Mouse (Mus musculus) kidney, embryonic 14.5 days (tissue): ENCODE results near the gene Lce6a. TPM values are rescaled to one million over a fixed set of nuclear protein-coding genes. Genes with fewer than 3 reads are reported as not detected.
A peak's percentile ranks its signal among the peaks of the same experiment; 100 is the strongest.

Source experiments
- ATAC-seq: fragments of 200-750 bp; cut with Nextera tagmentation; 2 replicates; pipeline ENCODE4 v1.8.0; 2017; ENCODE audit warnings: moderate number of reproducible peaks, mild to moderate bottlenecking, moderate TSS enrichment, moderate library complexity; ENCODE audit not compliant: low FRiP score, low TSS enrichment
- H3K27ac ChIP-seq: fragments of 300-500 bp; sonication (generic); 2 replicates; pipeline ENCODE4 v1.5.1; 2014; ENCODE audit warnings: low read depth, mild to moderate bottlenecking, low read length, moderate library complexity, mixed read lengths
- H3K27me3 ChIP-seq: fragments of 300-500 bp; sonication (generic); 2 replicates; pipeline ENCODE4 v1.6.1; 2014; ENCODE audit warnings: mild to moderate bottlenecking, low read length; ENCODE audit not compliant: control insufficient read depth, insufficient read depth
- H3K36me3 ChIP-seq: fragments of 300-500 bp; sonication (generic); 2 replicates; pipeline ENCODE4 v1.6.1; 2014; ENCODE audit warnings: low read length, mixed read lengths; ENCODE audit not compliant: control insufficient read depth, insufficient read depth
- H3K4me1 ChIP-seq: fragments of 300-500 bp; sonication (generic); 2 replicates; pipeline ENCODE4 v1.6.1; 2014; ENCODE audit warnings: low read length, mixed read lengths; ENCODE audit not compliant: control insufficient read depth, insufficient read depth
- H3K4me2 ChIP-seq: fragments of 300-500 bp; sonication (generic); replicated peaks from 2 replicates; pipeline ENCODE4 v1.6.1; 2014; ENCODE audit warnings: low read depth, mild to moderate bottlenecking, low read length
- H3K4me3 ChIP-seq: fragments of 300-500 bp; sonication (generic); 2 replicates; pipeline ENCODE4 v1.5.1; 2014; ENCODE audit warnings: mild to moderate bottlenecking, low read length
- H3K9ac ChIP-seq: fragments of 300-500 bp; sonication (generic); 2 replicates; pipeline ENCODE4 v1.6.1; 2014; ENCODE audit warnings: low read depth, mild to moderate bottlenecking, low read length, moderate library complexity
- H3K9me3 ChIP-seq: fragments of 300-500 bp; sonication (generic); 2 replicates; pipeline ENCODE4 v1.6.1; 2016; ENCODE audit warnings: low read length; ENCODE audit not compliant: control insufficient read depth
- WGBS: fragments of 180-500 bp; shearing (Covaris S2); extraction: QIAGEN DNeasy Blood & Tissue Kit; methylation state at CpG from one replicate; pipeline ENCODE4 v1.1.7; 2014; 5-methylcytosine and 5-hydroxymethylcytosine counted together
- polyA plus RNA-seq: library from polyadenylated mRNA; unstranded; fragments of >200 nt; fragmentation: Nextera tagmentation; extraction: Ambion mirVana; gene quantifications from 2 replicates; pipeline ENCODE4 v1.2.1, GENCODE M21; 2014

The Lce6a gene
- polyA plus RNA-seq, 1 experiment from 2014 or later, result not detected

- WGBS, result 67% methylated on average over 4 of the region's 4 CpGs
- no peak for ATAC-seq
- H3K4me2 ChIP-seq, result no peak overlapping the region
These were observed 42.6 kb downstream of the Lce6a start for GRCm38 (mm10) chr3:92578652-92579413.

GRCm38 (mm10) chr3:92573449-92574041, 47.9 kb downstream of the Lce6a start, which contains the start of gene Ivl:
TSS of gene Ivl (minus strand) at chr3:92573735.
- H3K27me3 ChIP-seq, result no peaks in the 10 kb centered on the region
- no peaks in the 10 kb centered on the region for H3K9me3 ChIP-seq
- no peak within 1 kb of the TSS for H3K9ac ChIP-seq
- WGBS, result 71% methylated on average over 1 of the region's 1 CpGs
- H3K36me3 ChIP-seq, result no peaks in the 10 kb centered on the region
- no peak within 1 kb of the TSS for H3K27ac ChIP-seq
- H3K4me3 ChIP-seq, result no peak within 1 kb of the TSS
- ATAC-seq, result 0 out of 2 replicates have a peak, but pooled peaks have one; percentile 29
- peaks cover 17% of the 10 kb centered on the region for H3K4me1 ChIP-seq
- no peak within 1 kb of the TSS for H3K4me2 ChIP-seq

More at GRCm38 (mm10) chr3:92578652-92579413, 42.6 kb downstream of the Lce6a start:
- Histone ChIP-seq H3K9me3 (no peaks in the 10 kb centered on the region), H3K27ac (no peak overlapping the region), H3K9ac (no peak overlapping the region), H3K4me1 (no peaks in the 10 kb centered on the region), H3K36me3 (no peaks in the 10 kb centered on the region), H3K27me3 (no peaks in the 10 kb centered on the region), H3K4me3 (no peak overlapping the region)

- 28% methylated on average over 2 of the region's 2 CpGs for WGBS
These were observed 48.8 kb downstream of the Lce6a start for GRCm38 (mm10) chr3:92572514-92573155.

More at GRCm38 (mm10) chr3:92572514-92573155, 48.8 kb downstream of the Lce6a start:
- no peaks in the 10 kb centered on the region for H3K9me3 ChIP-seq
- peaks cover 17% of the 10 kb centered on the region for H3K4me1 ChIP-seq
- H3K27me3 ChIP-seq, result no peaks in the 10 kb centered on the region
- H3K27ac ChIP-seq, result no peak overlapping the region
- no peak overlapping the region for H3K4me2 ChIP-seq
- no peaks in the 10 kb centered on the region for H3K36me3 ChIP-seq
- peak; percentile 82; the same call in 1 of the 2 replicates for ATAC-seq
- H3K4me3 ChIP-seq, result no peak overlapping the region
- no peak overlapping the region for H3K9ac ChIP-seq

Other genes starting within 250 kb of the Lce6a start
- not detected in 2 replicates for gene Sprr2h, start 236.0 kb downstream of the Lce6a start, polyA plus RNA-seq
- gene Sprr2i, start 213.7 kb downstream of the Lce6a start, polyA plus RNA-seq, result not detected in 2 replicates
- not detected in 2 replicates for gene Sprr2j-ps, start 203.6 kb downstream of the Lce6a start, polyA plus RNA-seq
- 6.9 and 7.1 TPM in 2 replicates for gene Gm9774, start 192.2 kb downstream of the Lce6a start, polyA plus RNA-seq
- not detected in 2 replicates for gene Sprr2k, start 189.1 kb downstream of the Lce6a start, polyA plus RNA-seq
- gene Sprr1b, start 182.9 kb downstream of the Lce6a start, polyA plus RNA-seq, result not detected in 2 replicates
- gene Sprr3, start 162.9 kb downstream of the Lce6a start, polyA plus RNA-seq, result not detected in 2 replicates
- 8.1 and 8.4 TPM in 2 replicates for gene Sprr1a, start 135.8 kb downstream of the Lce6a start, polyA plus RNA-seq
- gene Sprr4, start 121.2 kb downstream of the Lce6a start, polyA plus RNA-seq, result not detected in 2 replicates
- gene 2310046K23Rik, start 87.1 kb downstream of the Lce6a start, polyA plus RNA-seq, result not detected in 2 replicates
- gene Ivl, start 47.9 kb downstream of the Lce6a start, polyA plus RNA-seq, result 0.74 and 0.81 TPM in 2 replicates
- not detected in 2 replicates for gene Smcp, start 32.7 kb downstream of the Lce6a start, polyA plus RNA-seq
- not detected in 2 replicates for gene 2210017I01Rik, start 14.2 kb downstream of the Lce6a start, polyA plus RNA-seq
- gene Lce1a1, start 26.6 kb upstream of the Lce6a start, polyA plus RNA-seq, result not detected in 2 replicates
- gene Lce1b, start 35.3 kb upstream of the Lce6a start, polyA plus RNA-seq, result not detected in 2 replicates
- gene Lce1a2, start 48.7 kb upstream of the Lce6a start, polyA plus RNA-seq, result not detected in 2 replicates
- gene Lce1c, start 57.6 kb upstream of the Lce6a start, polyA plus RNA-seq, result not detected in 2 replicates
- gene Lce1d, start 65.5 kb upstream of the Lce6a start, polyA plus RNA-seq, result not detected in 2 replicates
- gene Lce1e, start 87.4 kb upstream of the Lce6a start, polyA plus RNA-seq, result not detected in 2 replicates
- not detected in 2 replicates for gene Lce1f, start 98.7 kb upstream of the Lce6a start, polyA plus RNA-seq
- not detected in 2 replicates for gene Gm38119, start 117.4 kb upstream of the Lce6a start, polyA plus RNA-seq
- not detected in 2 replicates for gene Lce1g, start 130.7 kb upstream of the Lce6a start, polyA plus RNA-seq
- gene Lce1h, start 143.4 kb upstream of the Lce6a start, polyA plus RNA-seq, result not detected in 2 replicates
- not detected in 2 replicates for gene Lce1i, start 157.2 kb upstream of the Lce6a start, polyA plus RNA-seq
- gene Lce1j, start 168.9 kb upstream of the Lce6a start, polyA plus RNA-seq, result not detected in 2 replicates
- not detected in 2 replicates for gene Lce1k, start 186.2 kb upstream of the Lce6a start, polyA plus RNA-seq
- gene Kprp, start 205.6 kb upstream of the Lce6a start, polyA plus RNA-seq, result not detected in 2 replicates
- gene Lce1l, start 229.6 kb upstream of the Lce6a start, polyA plus RNA-seq, result not detected in 2 replicates
- not detected in 2 replicates for gene 2310050C09Rik, start 248.6 kb upstream of the Lce6a start, polyA plus RNA-seq